Mouse (Mus musculus) intestine, embryonic 16.5 days (tissue): ENCODE data around the gene Gm28845. TPM values are rescaled to one million over a fixed set of nuclear protein-coding genes. Genes with fewer than 3 reads are reported as not detected.
A peak's percentile ranks its signal among the peaks of the same experiment; 100 is the strongest.

Experiments used
- ATAC-seq: fragments of 200-750 bp; cut with Nextera tagmentation; 2 replicates; pipeline ENCODE4 v1.8.0; 2017; ENCODE audit warnings: moderate TSS enrichment, moderate library complexity
- H3K27ac ChIP-seq: fragments of 300-500 bp; sonication (generic); 2 replicates; pipeline ENCODE4 v1.5.1; 2014; ENCODE audit warnings: mild to moderate bottlenecking, low read length
- H3K27me3 ChIP-seq: fragments of 300-500 bp; sonication (generic); replicated peaks from 2 replicates; pipeline ENCODE4 v1.6.1; 2014; ENCODE audit warnings: low read length, control low read depth, mixed read lengths; ENCODE audit not compliant: control insufficient read depth, insufficient read depth
- H3K36me3 ChIP-seq: fragments of 300-500 bp; sonication (generic); 2 replicates; pipeline ENCODE4 v1.6.1; 2014; ENCODE audit warnings: low read length, control low read depth; ENCODE audit not compliant: control insufficient read depth, insufficient read depth
- H3K4me1 ChIP-seq: fragments of 300-500 bp; sonication (generic); 2 replicates; pipeline ENCODE4 v1.6.1; 2014; ENCODE audit warnings: low read length, control low read depth, mixed read lengths; ENCODE audit not compliant: control insufficient read depth, insufficient read depth
- H3K4me2 ChIP-seq: fragments of 300-500 bp; sonication (generic); 2 replicates; pipeline ENCODE4 v1.6.1; 2014; ENCODE audit warnings: low read depth, low read length, control low read depth
- H3K4me3 ChIP-seq: fragments of 300-500 bp; sonication (generic); 2 replicates; pipeline ENCODE4 v1.5.1; 2014; ENCODE audit warnings: mild to moderate bottlenecking, low read length
- H3K9ac ChIP-seq: fragments of 300-500 bp; sonication (generic); 2 replicates; pipeline ENCODE4 v1.6.1; 2014; ENCODE audit warnings: low read depth, low read length
- H3K9me3 ChIP-seq: fragments of 300-500 bp; sonication (generic); 2 replicates; pipeline ENCODE4 v1.6.1; 2016; ENCODE audit warnings: low read length, control low read depth; ENCODE audit not compliant: control insufficient read depth
- WGBS: fragments of 180-500 bp; shearing (Covaris S2); extraction: QIAGEN DNeasy Blood & Tissue Kit; methylation state at CpG from one replicate; pipeline ENCODE4 v1.1.7; 2014; 5-methylcytosine and 5-hydroxymethylcytosine counted together
- polyA plus RNA-seq: library from polyadenylated mRNA; unstranded; fragments of >200 nt; fragmentation: Nextera tagmentation; extraction: Ambion mirVana; gene quantifications from 2 replicates; pipeline ENCODE4 v1.2.1, GENCODE M21; 2015

The Gm28845 gene
- polyA plus RNA-seq, 1 experiment from 2014 or later, result not detected

DNA sequence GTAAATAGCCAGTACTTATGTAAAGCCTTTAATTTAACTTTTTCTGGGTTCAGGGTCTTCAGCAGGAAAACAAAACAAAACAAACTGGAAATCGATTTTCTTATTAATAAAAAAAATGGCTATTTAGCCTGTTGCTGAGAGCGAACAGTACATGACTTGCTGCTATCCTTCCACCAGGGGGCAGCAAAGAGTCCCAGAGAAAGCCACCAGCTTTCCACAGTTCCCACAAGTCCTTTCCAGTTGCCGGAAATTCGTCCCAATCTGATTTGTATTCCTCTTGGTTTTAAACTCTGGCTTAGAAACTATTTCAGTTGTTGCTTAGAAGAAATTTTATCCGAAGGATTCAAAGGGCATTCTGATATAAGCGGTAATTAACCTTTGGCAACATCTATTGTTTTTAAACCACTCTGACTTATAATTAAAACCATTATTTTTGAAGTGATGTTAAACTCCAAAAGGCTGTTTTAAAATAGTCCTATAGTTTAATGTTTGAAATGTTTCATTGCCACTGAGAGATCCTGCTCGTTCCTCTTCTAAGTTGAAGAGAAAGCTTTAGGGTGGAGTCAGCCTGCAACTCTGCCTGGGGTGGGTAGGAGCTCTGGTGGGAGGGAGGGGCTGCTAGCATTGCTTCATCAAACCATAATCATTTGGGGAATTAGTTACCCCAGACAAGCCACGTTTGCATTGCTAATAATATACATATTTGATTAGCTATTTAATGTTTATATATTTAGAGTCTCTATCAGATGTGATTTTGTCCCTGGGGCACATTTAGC lies 7.1 kb downstream of the Gm28845 start:
- peak overlapping the region; percentile 6; the same call in 1 of the 2 replicates for H3K4me2 ChIP-seq
- H3K27ac ChIP-seq, result no peak overlapping the region
- 0 out of 2 replicates have a peak overlapping the region, but pooled peaks have one; percentile 8 for H3K9ac ChIP-seq
- WGBS, result 9% methylated on average over 8 of the region's 8 CpGs
- H3K4me1 ChIP-seq, result no peaks in the 10 kb centered on the region
- no peak overlapping the region for H3K4me3 ChIP-seq
- no peaks in the 10 kb centered on the region for H3K36me3 ChIP-seq
- H3K9me3 ChIP-seq, result no peaks in the 10 kb centered on the region
- H3K27me3 ChIP-seq, result no peaks in the 10 kb centered on the region
- ATAC-seq, result peak; percentile 70

GRCm38 (mm10) chr1:65109756-65110435 lies 9.5 kb downstream of the Gm28845 start:
- no peak overlapping the region for H3K4me2 ChIP-seq
- ATAC-seq, result no peak

GRCm38 (mm10) chr1:65109196-65109595 lies 10.2 kb downstream of the Gm28845 start:
- no peaks in the 10 kb centered on the region for H3K36me3 ChIP-seq
- no peaks in the 10 kb centered on the region for H3K27me3 ChIP-seq
- no peaks in the 10 kb centered on the region for H3K9me3 ChIP-seq
- no peak overlapping the region for H3K4me2 ChIP-seq
- 87% methylated on average over 8 of the region's 8 CpGs for whole genome bisulfite sequencing
- no peak overlapping the region for H3K4me3 ChIP-seq
- no peaks in the 10 kb centered on the region for H3K4me1 ChIP-seq
- ATAC-seq, result no peak
- H3K27ac ChIP-seq, result no peak overlapping the region
- no peak overlapping the region for H3K9ac ChIP-seq

More at GRCm38 (mm10) chr1:65109756-65110435, 9.5 kb downstream of the Gm28845 start:
- Histone ChIP-seq H3K4me3 (no peak overlapping the region), H3K9ac (no peak overlapping the region), H3K27me3 (no peaks in the 10 kb centered on the region), H3K4me1 (no peaks in the 10 kb centered on the region), H3K36me3 (no peaks in the 10 kb centered on the region), H3K27ac (no peak overlapping the region), H3K9me3 (no peaks in the 10 kb centered on the region)
- WGBS, result 75% methylated on average over 25 of the region's 25 CpGs

- H3K9me3 ChIP-seq, result no peaks in the 10 kb centered on the region
- H3K4me1 ChIP-seq, result no peaks in the 10 kb centered on the region
- WGBS, result 87% methylated on average over 10 of the region's 10 CpGs
- no peak overlapping the region for H3K4me2 ChIP-seq
- H3K9ac ChIP-seq, result no peak overlapping the region
- no peak for ATAC-seq
- H3K27me3 ChIP-seq, result no peaks in the 10 kb centered on the region
- no peak overlapping the region for H3K27ac ChIP-seq
- H3K4me3 ChIP-seq, result no peak overlapping the region
- no peaks in the 10 kb centered on the region for H3K36me3 ChIP-seq
Observed at GRCm38 (mm10) chr1:65107654-65108279, 11.6 kb downstream of the Gm28845 start.

GRCm38 (mm10) chr1:65103273-65103672 lies 16.1 kb downstream of the Gm28845 start, which contains the start of gene Cryga:
Gene Cryga, minus strand, starts transcription at chr1:65103373.
- H3K27ac ChIP-seq, result no peak within 1 kb of the TSS
- H3K9ac ChIP-seq, result no peak within 1 kb of the TSS
- H3K4me3 ChIP-seq, result no peak within 1 kb of the TSS
- no peak for ATAC-seq
- 92% methylated on average over 11 of the region's 11 CpGs for WGBS
- no peaks in the 10 kb centered on the region for H3K4me1 ChIP-seq
- no peaks in the 10 kb centered on the region for H3K27me3 ChIP-seq
- H3K9me3 ChIP-seq, result no peaks in the 10 kb centered on the region
- H3K36me3 ChIP-seq, result no peaks in the 10 kb centered on the region
- H3K4me2 ChIP-seq, result no peak within 1 kb of the TSS

- ATAC-seq, result peak; percentile 60; the same call in 1 of the 2 replicates
- Histone ChIP-seq H3K36me3 (no peaks in the 10 kb centered on the region), H3K4me3 (no peak overlapping the region), H3K27ac (no peak overlapping the region), H3K27me3 (no peaks in the 10 kb centered on the region), H3K4me2 (no peak overlapping the region), H3K4me1 (no peaks in the 10 kb centered on the region), H3K9me3 (no peaks in the 10 kb centered on the region), H3K9ac (no peak overlapping the region)
- WGBS, result 77% methylated on average over 3 of the region's 3 CpGs
Observed at GRCm38 (mm10) chr1:65096953-65097352, 22.4 kb downstream of the Gm28845 start.

DNA sequence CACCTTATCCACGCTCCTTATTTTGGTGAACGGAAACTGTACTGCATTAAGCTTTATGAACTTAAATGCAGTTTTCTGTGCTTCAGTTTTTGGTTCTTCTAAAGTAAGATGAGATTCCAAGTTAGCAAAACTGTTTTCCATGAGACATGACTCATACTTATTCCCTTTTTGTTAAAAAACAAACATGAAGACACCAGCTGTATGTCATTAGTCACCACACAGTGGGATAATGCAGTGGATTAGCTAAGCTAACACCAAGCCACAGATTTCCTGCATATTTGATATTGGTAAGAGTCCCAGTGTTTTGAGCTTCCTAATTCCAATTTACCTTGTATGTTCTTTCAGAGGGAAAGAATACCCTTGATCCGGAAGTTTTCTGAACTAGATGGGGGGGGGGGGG lies 27.8 kb downstream of the Gm28845 start:
- no peaks in the 10 kb centered on the region for H3K9me3 ChIP-seq
- H3K27ac ChIP-seq, result no peak overlapping the region
- no peak overlapping the region for H3K4me2 ChIP-seq
- H3K4me3 ChIP-seq, result no peak overlapping the region
- no peaks in the 10 kb centered on the region for H3K4me1 ChIP-seq
- no peak for ATAC-seq
- WGBS, result 91% methylated on average over 3 of the region's 3 CpGs
- H3K9ac ChIP-seq, result no peak overlapping the region
- H3K36me3 ChIP-seq, result no peaks in the 10 kb centered on the region
- no peaks in the 10 kb centered on the region for H3K27me3 ChIP-seq

GRCm38 (mm10) chr1:65090370-65090769 lies 29.0 kb downstream of the Gm28845 start:
- whole genome bisulfite sequencing, result 45% methylated on average over 2 of the region's 2 CpGs
- no peak overlapping the region for H3K9ac ChIP-seq
- no peak overlapping the region for H3K27ac ChIP-seq
- peak; percentile 89 for ATAC-seq
- no peak overlapping the region for H3K4me2 ChIP-seq
- H3K9me3 ChIP-seq, result no peaks in the 10 kb centered on the region
- no peaks in the 10 kb centered on the region for H3K27me3 ChIP-seq
- H3K4me1 ChIP-seq, result no peaks in the 10 kb centered on the region
- no peaks in the 10 kb centered on the region for H3K36me3 ChIP-seq
- no peak overlapping the region for H3K4me3 ChIP-seq

DNA sequence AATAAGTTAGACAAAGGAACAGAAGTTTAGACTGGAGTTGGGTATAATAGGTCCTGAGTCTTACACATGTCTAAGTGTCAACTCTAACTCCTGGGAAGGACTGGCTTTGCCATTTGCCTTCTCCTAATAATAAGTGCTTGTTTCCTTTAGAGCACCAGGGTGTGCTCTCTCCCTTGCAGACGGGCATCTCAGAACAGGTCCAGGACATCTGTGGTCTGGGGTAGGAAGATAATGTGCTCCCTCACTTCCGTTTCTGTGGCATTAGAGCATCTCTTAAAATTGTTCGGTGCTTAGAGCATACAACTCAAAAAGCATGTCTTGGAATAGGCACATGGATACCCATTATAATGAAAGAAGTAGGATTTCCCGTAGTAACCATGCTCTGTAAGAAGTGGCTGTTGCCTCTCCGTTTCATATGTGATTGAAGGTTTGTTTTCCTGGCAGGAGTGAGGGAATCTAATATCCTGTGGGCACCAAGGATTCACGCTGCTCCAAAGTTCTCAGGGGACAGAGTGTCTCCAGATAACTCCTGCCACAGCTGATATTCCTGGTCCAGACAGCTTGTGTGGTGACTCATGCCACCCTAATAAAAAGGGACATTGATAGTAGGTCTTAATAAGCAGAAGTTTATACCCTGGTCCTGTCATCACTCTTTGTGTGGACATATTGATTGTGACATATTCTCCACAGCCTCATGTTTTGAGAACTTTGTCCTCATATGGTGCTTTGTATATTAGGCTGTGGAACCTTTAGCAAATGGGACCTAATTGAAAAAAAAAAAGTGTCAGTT lies 30.6 kb downstream of the Gm28845 start:
- no peak overlapping the region for H3K9ac ChIP-seq
- H3K27me3 ChIP-seq, result no peaks in the 10 kb centered on the region
- H3K4me1 ChIP-seq, result no peaks in the 10 kb centered on the region
- H3K9me3 ChIP-seq, result no peaks in the 10 kb centered on the region
- H3K27ac ChIP-seq, result no peak overlapping the region
- no peak overlapping the region for H3K4me3 ChIP-seq
- WGBS, result 74% methylated on average over 6 of the region's 6 CpGs
- H3K4me2 ChIP-seq, result no peak overlapping the region
- H3K36me3 ChIP-seq, result no peaks in the 10 kb centered on the region
- peak; percentile 62; the same call in 1 of the 2 replicates for ATAC-seq
